Mouse (Mus musculus): ENCODE data around the gene Cpeb4. TPM values are rescaled to one million over a fixed set of nuclear protein-coding genes. Genes with fewer than 3 reads are reported as not detected.

The Cpeb4 gene
- polyA plus RNA-seq, 1 experiment from 2014 or later: 5.0 TPM

- no peaks in the 10 kb centered on the region for H3K4me1 ChIP-seq (ENCODE audit: control insufficient read depth, insufficient read depth, low read length)
- WGBS: 20% methylated on average over 1 of the region's 1 CpGs
- no peak overlapping the region for H3K4me3 ChIP-seq (ENCODE audit: low read length)
- no peaks in the 10 kb centered on the region for H3K27me3 ChIP-seq (ENCODE audit: control insufficient read depth, insufficient read depth, low read length)
- H3K4me2 ChIP-seq (replicated peaks; ENCODE audit: low read depth, low read length): no peak overlapping the region
- H3K9me3 ChIP-seq (ENCODE audit: control insufficient read depth, low read length): no peaks in the 10 kb centered on the region
- H3K9ac ChIP-seq (ENCODE audit: low read depth, low read length): no peak overlapping the region
- no peak overlapping the region for H3K27ac ChIP-seq (ENCODE audit: low read depth, low read length)
- ATAC-seq (ENCODE audit: low FRiP score, low TSS enrichment): no peak
- H3K36me3 ChIP-seq (ENCODE audit: control insufficient read depth, insufficient read depth, low read length): no peaks in the 10 kb centered on the region
Observed at GRCm38 (mm10) chr11:31900736-31901135, 28.7 kb downstream of the Cpeb4 start.

DNA sequence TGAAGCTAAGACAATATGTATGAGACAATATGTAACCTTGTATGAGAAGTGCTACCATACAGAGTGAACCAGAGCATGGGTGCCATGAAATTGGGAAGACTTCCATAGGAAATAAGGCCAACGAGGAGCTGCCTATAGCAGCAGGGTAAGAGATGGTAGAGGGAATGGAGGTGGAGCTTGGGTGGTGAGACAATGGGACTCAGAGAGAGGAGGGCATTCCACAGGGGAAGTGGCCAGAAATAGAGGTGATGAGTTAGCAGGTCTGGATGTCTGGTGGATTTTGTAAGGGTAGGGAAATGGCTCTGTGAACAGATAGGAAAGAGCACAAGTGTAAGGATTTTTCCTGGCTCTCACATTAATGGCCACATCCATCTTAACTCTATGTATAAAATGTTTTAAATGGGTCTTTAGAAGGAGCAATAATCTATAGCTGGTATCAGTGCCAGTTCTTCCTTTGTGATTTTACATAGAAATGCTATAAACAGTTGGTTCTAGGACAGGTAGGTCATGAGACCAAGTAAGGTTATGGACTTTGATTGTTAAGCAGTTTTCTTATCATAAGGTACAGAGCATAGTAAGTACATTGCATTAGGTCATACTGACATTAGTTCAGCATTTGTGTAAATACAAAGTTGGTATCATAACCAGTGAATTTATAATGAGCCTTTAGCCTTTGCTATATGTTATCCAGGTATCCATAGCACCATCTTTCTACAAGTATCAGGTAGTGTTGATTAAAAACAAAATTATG lies 30.4 kb downstream of the Cpeb4 start:
- no peak overlapping the region for H3K4me3 ChIP-seq (ENCODE audit: low read length)
- no peak overlapping the region for H3K27ac ChIP-seq (ENCODE audit: low read depth, low read length)
- ATAC-seq (ENCODE audit: low FRiP score, low TSS enrichment): no peak
- no peak overlapping the region for H3K9ac ChIP-seq (ENCODE audit: low read depth, low read length)
- no peaks in the 10 kb centered on the region for H3K36me3 ChIP-seq (ENCODE audit: control insufficient read depth, insufficient read depth, low read length)
- no peaks in the 10 kb centered on the region for H3K9me3 ChIP-seq (ENCODE audit: control insufficient read depth, low read length)
- WGBS: 73% methylated on average over 1 of the region's 1 CpGs
- no peaks in the 10 kb centered on the region for H3K4me1 ChIP-seq (ENCODE audit: control insufficient read depth, insufficient read depth, low read length)
- no peaks in the 10 kb centered on the region for H3K27me3 ChIP-seq (ENCODE audit: control insufficient read depth, insufficient read depth, low read length)
- no peak overlapping the region for H3K4me2 ChIP-seq (replicated peaks; ENCODE audit: low read depth, low read length)

- no peak overlapping the region for H3K9ac ChIP-seq (ENCODE audit: low read depth, low read length)
- H3K36me3 ChIP-seq (ENCODE audit: control insufficient read depth, insufficient read depth, low read length): no peaks in the 10 kb centered on the region
- H3K4me1 ChIP-seq (ENCODE audit: control insufficient read depth, insufficient read depth, low read length): no peaks in the 10 kb centered on the region
- no peaks in the 10 kb centered on the region for H3K27me3 ChIP-seq (ENCODE audit: control insufficient read depth, insufficient read depth, low read length)
- no peak overlapping the region for H3K27ac ChIP-seq (ENCODE audit: low read depth, low read length)
- H3K4me3 ChIP-seq (ENCODE audit: low read length): no peak overlapping the region
- no peak overlapping the region for H3K4me2 ChIP-seq (replicated peaks; ENCODE audit: low read depth, low read length)
- no peak for ATAC-seq (ENCODE audit: low FRiP score, low TSS enrichment)
- no peaks in the 10 kb centered on the region for H3K9me3 ChIP-seq (ENCODE audit: control insufficient read depth, low read length)
Observed at GRCm38 (mm10) chr11:31906499-31906898, 34.5 kb downstream of the Cpeb4 start.

GRCm38 (mm10) chr11:31907650-31908049 lies 35.6 kb downstream of the Cpeb4 start:
- Histone ChIP-seq H3K27ac (ENCODE audit: low read depth, low read length) (no peak overlapping the region), H3K4me3 (ENCODE audit: low read length) (no peak overlapping the region), H3K36me3 (ENCODE audit: control insufficient read depth, insufficient read depth, low read length) (no peaks in the 10 kb centered on the region), H3K9me3 (ENCODE audit: control insufficient read depth, low read length) (no peaks in the 10 kb centered on the region), H3K4me2 (replicated peaks; ENCODE audit: low read depth, low read length) (no peak overlapping the region), H3K4me1 (ENCODE audit: control insufficient read depth, insufficient read depth, low read length) (no peaks in the 10 kb centered on the region), H3K27me3 (ENCODE audit: control insufficient read depth, insufficient read depth, low read length) (no peaks in the 10 kb centered on the region), H3K9ac (ENCODE audit: low read depth, low read length) (no peak overlapping the region)
- WGBS: 70% methylated on average over 1 of the region's 1 CpGs
- ATAC-seq (ENCODE audit: low FRiP score, low TSS enrichment): no peak

GRCm38 (mm10) chr11:31912958-31913357 lies 40.9 kb downstream of the Cpeb4 start:
- Histone ChIP-seq H3K27ac (ENCODE audit: low read depth, low read length) (no peak overlapping the region), H3K36me3 (ENCODE audit: control insufficient read depth, insufficient read depth, low read length) (no peaks in the 10 kb centered on the region), H3K4me3 (ENCODE audit: low read length) (no peak overlapping the region), H3K4me1 (ENCODE audit: control insufficient read depth, insufficient read depth, low read length) (no peaks in the 10 kb centered on the region), H3K4me2 (replicated peaks; ENCODE audit: low read depth, low read length) (no peak overlapping the region), H3K9ac (ENCODE audit: low read depth, low read length) (no peak overlapping the region), H3K9me3 (ENCODE audit: control insufficient read depth, low read length) (no peaks in the 10 kb centered on the region), H3K27me3 (ENCODE audit: control insufficient read depth, insufficient read depth, low read length) (no peaks in the 10 kb centered on the region)
- no peak for ATAC-seq (ENCODE audit: low FRiP score, low TSS enrichment)

DNA sequence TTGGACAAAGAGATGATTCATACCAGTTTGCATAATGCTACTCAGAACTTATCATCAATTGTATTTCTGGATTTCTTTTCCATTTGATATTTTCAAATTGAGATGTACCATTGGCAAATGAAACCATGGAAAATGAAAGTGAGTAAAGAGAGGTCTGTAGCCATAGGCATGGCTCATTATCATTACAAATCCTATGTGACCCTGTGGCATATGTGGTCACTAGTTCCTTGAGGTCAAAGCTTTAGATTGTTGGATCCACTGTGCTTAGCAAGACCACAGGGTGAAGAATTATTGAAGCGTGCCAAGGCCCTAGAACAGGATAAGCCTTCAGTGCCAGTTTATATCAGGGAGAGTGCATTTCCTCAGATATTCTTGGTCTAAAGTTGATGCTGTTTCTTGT lies 45.8 kb downstream of the Cpeb4 start:
- Histone ChIP-seq H3K4me3 (ENCODE audit: low read length) (no peak overlapping the region), H3K27me3 (ENCODE audit: control insufficient read depth, insufficient read depth, low read length) (no peaks in the 10 kb centered on the region), H3K4me2 (replicated peaks; ENCODE audit: low read depth, low read length) (no peak overlapping the region), H3K9me3 (ENCODE audit: control insufficient read depth, low read length) (no peaks in the 10 kb centered on the region), H3K9ac (ENCODE audit: low read depth, low read length) (no peak overlapping the region), H3K4me1 (ENCODE audit: control insufficient read depth, insufficient read depth, low read length) (no peaks in the 10 kb centered on the region), H3K36me3 (ENCODE audit: control insufficient read depth, insufficient read depth, low read length) (no peaks in the 10 kb centered on the region), H3K27ac (ENCODE audit: low read depth, low read length) (no peak overlapping the region)
- no peak for ATAC-seq (ENCODE audit: low FRiP score, low TSS enrichment)
- 94% methylated on average over 1 of the region's 1 CpGs for WGBS

- Histone ChIP-seq H3K4me3 (ENCODE audit: low read length) (no peak overlapping the region), H3K36me3 (ENCODE audit: control insufficient read depth, insufficient read depth, low read length) (peaks cover 21% of the 10 kb centered on the region; the same call in 1 of the 2 replicates), H3K9ac (ENCODE audit: low read depth, low read length) (no peak overlapping the region), H3K27me3 (ENCODE audit: control insufficient read depth, insufficient read depth, low read length) (no peaks in the 10 kb centered on the region), H3K9me3 (ENCODE audit: control insufficient read depth, low read length) (no peaks in the 10 kb centered on the region), H3K4me2 (replicated peaks; ENCODE audit: low read depth, low read length) (no peak overlapping the region), H3K27ac (ENCODE audit: low read depth, low read length) (no peak overlapping the region), H3K4me1 (ENCODE audit: control insufficient read depth, insufficient read depth, low read length) (no peaks in the 10 kb centered on the region)
- WGBS: 90% methylated on average over 10 of the region's 10 CpGs
- no peak for ATAC-seq (ENCODE audit: low FRiP score, low TSS enrichment)
Observed at GRCm38 (mm10) chr11:31930051-31930450, 58.0 kb downstream of the Cpeb4 start.

- Histone ChIP-seq H3K4me2 (replicated peaks; ENCODE audit: low read depth, low read length) (no peak overlapping the region), H3K4me1 (ENCODE audit: control insufficient read depth, insufficient read depth, low read length) (no peaks in the 10 kb centered on the region), H3K27ac (ENCODE audit: low read depth, low read length) (no peak overlapping the region), H3K36me3 (ENCODE audit: control insufficient read depth, insufficient read depth, low read length) (peaks cover 7% of the 10 kb centered on the region; the same call in 1 of the 2 replicates), H3K9ac (ENCODE audit: low read depth, low read length) (no peak overlapping the region), H3K4me3 (ENCODE audit: low read length) (no peak overlapping the region), H3K9me3 (ENCODE audit: control insufficient read depth, low read length) (no peaks in the 10 kb centered on the region), H3K27me3 (ENCODE audit: control insufficient read depth, insufficient read depth, low read length) (no peaks in the 10 kb centered on the region)
- no peak for ATAC-seq (ENCODE audit: low FRiP score, low TSS enrichment)
- WGBS: 55% methylated on average over 4 of the region's 4 CpGs
Observed at GRCm38 (mm10) chr11:31935652-31936051, 63.6 kb downstream of the Cpeb4 start.

- Histone ChIP-seq H3K4me1 (ENCODE audit: control insufficient read depth, insufficient read depth, low read length) (no peaks in the 10 kb centered on the region), H3K36me3 (ENCODE audit: control insufficient read depth, insufficient read depth, low read length) (no peaks in the 10 kb centered on the region), H3K9me3 (ENCODE audit: control insufficient read depth, low read length) (no peaks in the 10 kb centered on the region), H3K27me3 (ENCODE audit: control insufficient read depth, insufficient read depth, low read length) (no peaks in the 10 kb centered on the region), H3K4me3 (ENCODE audit: low read length) (no peak overlapping the region), H3K4me2 (replicated peaks; ENCODE audit: low read depth, low read length) (no peak overlapping the region), H3K27ac (ENCODE audit: low read depth, low read length) (no peak overlapping the region), H3K9ac (ENCODE audit: low read depth, low read length) (no peak overlapping the region)
- ATAC-seq (ENCODE audit: low FRiP score, low TSS enrichment): no peak
- 92% methylated on average over 10 of the region's 10 CpGs for WGBS
Observed at GRCm38 (mm10) chr11:31936910-31937525, 65.0 kb downstream of the Cpeb4 start.

All from kidney, embryonic 14.5 days (tissue).